Mouse (Mus musculus): ENCODE results near the gene Icosl. TPM values are rescaled to one million over a fixed set of nuclear protein-coding genes. Genes with fewer than 3 reads are reported as not detected.

Icosl gene
- polyA plus RNA-seq, 1 experiment from 2014 or later: 8.4 TPM

GRCm38 (mm10) chr10:78044531-78044930 lies 24.6 kb upstream of the Icosl start:
- WGBS: 48% methylated on average over 1 of the region's 1 CpGs
- ATAC-seq (ENCODE audit: borderline replicate concordance, extremely low read depth, low FRiP score, low TSS enrichment): no peak

GRCm38 (mm10) chr10:78046388-78046787 lies 22.7 kb upstream of the Icosl start:
- WGBS: 75% methylated on average over 4 of the region's 4 CpGs
- ATAC-seq (ENCODE audit: borderline replicate concordance, extremely low read depth, low FRiP score, low TSS enrichment): no peak
- H3K9ac ChIP-seq: no peak overlapping the region
- no peaks in the 10 kb centered on the region for H3K27me3 ChIP-seq
- no peak overlapping the region for H3K4me3 ChIP-seq
- H3K4me2 ChIP-seq: no peak overlapping the region
- no peaks in the 10 kb centered on the region for H3K9me3 ChIP-seq
- H3K4me1 ChIP-seq: peaks cover 7% of the 10 kb centered on the region; the same call in 1 of the 2 replicates
- H3K27ac ChIP-seq: no peak overlapping the region
- no peaks in the 10 kb centered on the region for H3K36me3 ChIP-seq

More at GRCm38 (mm10) chr10:78044531-78044930, 24.6 kb upstream of the Icosl start:
- Histone ChIP-seq H3K27ac (no peak overlapping the region), H3K36me3 (no peaks in the 10 kb centered on the region), H3K27me3 (no peaks in the 10 kb centered on the region), H3K9ac (no peak overlapping the region), H3K4me2 (no peak overlapping the region), H3K4me1 (peaks cover 7% of the 10 kb centered on the region; the same call in 1 of the 2 replicates), H3K4me3 (no peak overlapping the region), H3K9me3 (no peaks in the 10 kb centered on the region)

- no peak for ATAC-seq (ENCODE audit: borderline replicate concordance, extremely low read depth, low FRiP score, low TSS enrichment)
- 68% methylated on average over 10 of the region's 10 CpGs for WGBS
Observed at GRCm38 (mm10) chr10:78048061-78048730, 20.9 kb upstream of the Icosl start.

GRCm38 (mm10) chr10:78049519-78050035 lies 19.5 kb upstream of the Icosl start:
- Histone ChIP-seq H3K4me1 (peaks cover 7% of the 10 kb centered on the region; the same call in 1 of the 2 replicates), H3K36me3 (no peaks in the 10 kb centered on the region), H3K9me3 (no peaks in the 10 kb centered on the region), H3K4me3 (no peak overlapping the region), H3K27me3 (no peaks in the 10 kb centered on the region), H3K27ac (no peak overlapping the region), H3K4me2 (no peak overlapping the region), H3K9ac (no peak overlapping the region)
- ATAC-seq (ENCODE audit: borderline replicate concordance, extremely low read depth, low FRiP score, low TSS enrichment): no peak
- WGBS: 54% methylated on average over 11 of the region's 11 CpGs

More at GRCm38 (mm10) chr10:78048061-78048730, 20.9 kb upstream of the Icosl start:
- H3K9me3 ChIP-seq: no peaks in the 10 kb centered on the region
- H3K27ac ChIP-seq: no peak overlapping the region
- no peak overlapping the region for H3K4me2 ChIP-seq
- H3K4me1 ChIP-seq: peaks cover 5% of the 10 kb centered on the region; the same call in 1 of the 2 replicates
- no peak overlapping the region for H3K9ac ChIP-seq
- no peaks in the 10 kb centered on the region for H3K27me3 ChIP-seq
- no peaks in the 10 kb centered on the region for H3K36me3 ChIP-seq
- H3K4me3 ChIP-seq: no peak overlapping the region

GRCm38 (mm10) chr10:78054633-78055565 lies 14.2 kb upstream of the Icosl start:
- Histone ChIP-seq H3K9me3 (no peaks in the 10 kb centered on the region), H3K4me1 (peaks cover 9% of the 10 kb centered on the region; the same call in 1 of the 2 replicates), H3K9ac (no peak overlapping the region), H3K27me3 (no peaks in the 10 kb centered on the region), H3K4me2 (peak overlapping the region; percentile 14; the same call in 1 of the 2 replicates), H3K27ac (peak overlapping the region; percentile 76), H3K4me3 (no peak overlapping the region), H3K36me3 (no peaks in the 10 kb centered on the region)
- WGBS: 39% methylated on average over 19 of the region's 19 CpGs
- ATAC-seq (ENCODE audit: borderline replicate concordance, extremely low read depth, low FRiP score, low TSS enrichment): peak; percentile 93

- no peak for ATAC-seq (ENCODE audit: borderline replicate concordance, extremely low read depth, low FRiP score, low TSS enrichment)
- H3K36me3 ChIP-seq: no peaks in the 10 kb centered on the region
- peaks cover 9% of the 10 kb centered on the region; the same call in 1 of the 2 replicates for H3K4me1 ChIP-seq
- no peak overlapping the region for H3K4me3 ChIP-seq
- H3K9ac ChIP-seq: no peak overlapping the region
- H3K27ac ChIP-seq: no peak overlapping the region
- 88% methylated on average over 8 of the region's 8 CpGs for WGBS
- no peaks in the 10 kb centered on the region for H3K9me3 ChIP-seq
- H3K27me3 ChIP-seq: no peaks in the 10 kb centered on the region
- H3K4me2 ChIP-seq: no peak overlapping the region
Observed at GRCm38 (mm10) chr10:78057056-78057455, 12.0 kb upstream of the Icosl start.

GRCm38 (mm10) chr10:78063122-78063521 lies 6.0 kb upstream of the Icosl start:
- no peak overlapping the region for H3K4me3 ChIP-seq
- no peaks in the 10 kb centered on the region for H3K9me3 ChIP-seq
- no peak overlapping the region for H3K27ac ChIP-seq
- H3K27me3 ChIP-seq: peaks cover 6% of the 10 kb centered on the region; the same call in 1 of the 2 replicates
- WGBS: 75% methylated on average over 9 of the region's 9 CpGs
- H3K4me2 ChIP-seq: no peak overlapping the region
- H3K9ac ChIP-seq: no peak overlapping the region
- no peak for ATAC-seq (ENCODE audit: borderline replicate concordance, extremely low read depth, low FRiP score, low TSS enrichment)
- H3K4me1 ChIP-seq: no peaks in the 10 kb centered on the region
- no peaks in the 10 kb centered on the region for H3K36me3 ChIP-seq

GRCm38 (mm10) chr10:78067226-78067625 lies 1.9 kb upstream of the Icosl start:
- H3K4me3 ChIP-seq: no peak overlapping the region
- H3K27ac ChIP-seq: no peak overlapping the region
- no peaks in the 10 kb centered on the region for H3K36me3 ChIP-seq
- no peak overlapping the region for H3K4me2 ChIP-seq
- H3K4me1 ChIP-seq: peaks cover 11% of the 10 kb centered on the region; the same call in 1 of the 2 replicates
- H3K9me3 ChIP-seq: no peaks in the 10 kb centered on the region
- ATAC-seq (ENCODE audit: borderline replicate concordance, extremely low read depth, low FRiP score, low TSS enrichment): no peak
- 35% methylated on average over 4 of the region's 4 CpGs for WGBS
- peaks cover 8% of the 10 kb centered on the region; the same call in 1 of the 2 replicates for H3K27me3 ChIP-seq
- H3K9ac ChIP-seq: no peak overlapping the region

GRCm38 (mm10) chr10:78068541-78068940 lies 561 bp upstream of the Icosl start:
- no peaks in the 10 kb centered on the region for H3K36me3 ChIP-seq
- WGBS: 14% methylated on average over 11 of the region's 11 CpGs
- peak overlapping the region; percentile 96 for H3K4me2 ChIP-seq
- peaks cover 11% of the 10 kb centered on the region; the same call in 1 of the 2 replicates for H3K4me1 ChIP-seq
- H3K27me3 ChIP-seq: peaks cover 8% of the 10 kb centered on the region; the same call in 1 of the 2 replicates
- peak overlapping the region; percentile 66 for H3K4me3 ChIP-seq
- peak overlapping the region; percentile 56; the same call in 1 of the 2 replicates for H3K9ac ChIP-seq
- no peaks in the 10 kb centered on the region for H3K9me3 ChIP-seq
- ATAC-seq (ENCODE audit: borderline replicate concordance, extremely low read depth, low FRiP score, low TSS enrichment): no peak
- H3K27ac ChIP-seq: no peak overlapping the region

- 59% methylated on average over 4 of the region's 4 CpGs for WGBS
- Histone ChIP-seq H3K9me3 (no peaks in the 10 kb centered on the region), H3K4me3 (no peak overlapping the region), H3K9ac (no peak overlapping the region), H3K27ac (no peak overlapping the region), H3K27me3 (0 out of 2 replicates have a peak, but pooled peaks cover 3% of the 10 kb centered on the region), H3K36me3 (no peaks in the 10 kb centered on the region), H3K4me2 (no peak overlapping the region), H3K4me1 (peaks cover 6% of the 10 kb centered on the region; the same call in 1 of the 2 replicates)
- no peak for ATAC-seq (ENCODE audit: borderline replicate concordance, extremely low read depth, low FRiP score, low TSS enrichment)
Observed at GRCm38 (mm10) chr10:78074151-78074550, 5.0 kb downstream of the Icosl start.

- H3K9me3 ChIP-seq: no peaks in the 10 kb centered on the region
- H3K4me2 ChIP-seq: no peak overlapping the region
- H3K9ac ChIP-seq: no peak overlapping the region
- no peaks in the 10 kb centered on the region for H3K27me3 ChIP-seq
- 79% methylated on average over 11 of the region's 11 CpGs for WGBS
- peaks cover 2% of the 10 kb centered on the region; the same call in 1 of the 2 replicates for H3K4me1 ChIP-seq
- no peak overlapping the region for H3K27ac ChIP-seq
- no peaks in the 10 kb centered on the region for H3K36me3 ChIP-seq
- no peak overlapping the region for H3K4me3 ChIP-seq
- ATAC-seq (ENCODE audit: borderline replicate concordance, extremely low read depth, low FRiP score, low TSS enrichment): no peak
Observed at GRCm38 (mm10) chr10:78074977-78075376, 5.9 kb downstream of the Icosl start.
